Mouse (Mus musculus) heart, embryonic 15.5 days (tissue): Measurements from ENCODE around the gene Ppp2r5a. TPM values are rescaled to one million over a fixed set of nuclear protein-coding genes. Genes with fewer than 3 reads are reported as not detected.
A peak's percentile ranks its signal among the peaks of the same experiment; 100 is the strongest.

Source experiments
- ATAC-seq: fragments of 200-750 bp; cut with Nextera tagmentation; replicated peaks from 2 replicates; pipeline ENCODE4 v1.8.0; 2017; ENCODE audit warnings: low read depth, moderate TSS enrichment; ENCODE audit not compliant: insufficient number of reproducible peaks, insufficient read depth, low FRiP score
- H3K27ac ChIP-seq: fragments of 300-500 bp; sonication (generic); 2 replicates; pipeline ENCODE4 v1.5.1; 2015; ENCODE audit warnings: mild to moderate bottlenecking, inconsistent platforms
- H3K27me3 ChIP-seq: fragments of 300-500 bp; sonication (generic); 2 replicates; pipeline ENCODE4 v1.6.1; 2015; ENCODE audit warnings: inconsistent platforms
- H3K36me3 ChIP-seq: fragments of 300-500 bp; sonication (generic); 2 replicates; pipeline ENCODE4 v1.6.1; 2015; ENCODE audit warnings: mild to moderate bottlenecking, inconsistent platforms
- H3K4me1 ChIP-seq: fragments of 300-500 bp; sonication (generic); replicated peaks from 2 replicates; pipeline ENCODE4 v1.6.1; 2015; ENCODE audit warnings: inconsistent platforms
- H3K4me2 ChIP-seq: fragments of 300-500 bp; sonication (generic); 2 replicates; pipeline ENCODE4 v1.6.1; 2015; ENCODE audit warnings: inconsistent platforms, mild to moderate bottlenecking, moderate library complexity
- H3K4me3 ChIP-seq: fragments of 300-500 bp; sonication (generic); 2 replicates; pipeline ENCODE4 v1.5.1; 2015; ENCODE audit warnings: mild to moderate bottlenecking, inconsistent platforms
- H3K9ac ChIP-seq: fragments of 300-500 bp; sonication (generic); 2 replicates; pipeline ENCODE4 v1.6.1; 2015; ENCODE audit warnings: mild to moderate bottlenecking, inconsistent platforms
- H3K9me3 ChIP-seq: fragments of 300-500 bp; sonication (generic); replicated peaks from 2 replicates; pipeline ENCODE4 v1.6.1; 2016; ENCODE audit warnings: inconsistent platforms
- WGBS: fragments of 180-500 bp; shearing (Covaris S2); methylation state at CpG from one replicate; pipeline ENCODE4 v1.1.7; 2015; ENCODE audit warnings: mixed read lengths; 5-methylcytosine and 5-hydroxymethylcytosine counted together
- polyA plus RNA-seq: library from polyadenylated mRNA; unstranded; fragments of >200 nt; fragmentation: Nextera tagmentation; extraction: Ambion mirVana; gene quantifications from 2 replicates; pipeline ENCODE4 v1.2.1, GENCODE M21; 2015

Gene Ppp2r5a
- polyA plus RNA-seq, 1 experiment from 2014 or later = 31.1 TPM

DNA sequence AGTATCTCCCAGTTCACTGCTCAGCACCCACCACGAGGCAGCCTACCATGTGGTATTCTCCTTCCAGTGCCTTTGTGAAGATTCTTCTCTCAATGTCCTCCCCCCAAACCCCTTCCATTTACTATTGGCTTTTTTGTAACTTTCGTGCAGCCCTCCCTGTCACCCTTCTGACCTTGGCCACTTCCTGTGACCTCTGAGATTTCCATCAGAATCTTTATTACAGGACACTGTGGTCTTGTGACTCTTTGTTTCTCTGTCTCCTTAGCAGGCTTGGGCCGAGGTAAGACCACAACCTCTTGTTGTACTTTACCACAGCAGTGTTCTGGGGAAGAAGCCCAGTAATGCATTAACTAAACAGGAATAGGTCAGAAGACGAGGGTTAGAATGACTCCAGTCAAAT, 15.9 kb upstream of the Ppp2r5a start:
- ATAC-seq = no peak
- Histone ChIP-seq H3K4me2 (no peak overlapping the region), H3K9me3 (no peaks in the 10 kb centered on the region), H3K4me1 (peaks cover 30% of the 10 kb centered on the region), H3K27ac (0 out of 2 replicates have a peak overlapping the region, but pooled peaks have one; percentile 18), H3K9ac (no peak overlapping the region), H3K4me3 (no peak overlapping the region), H3K36me3 (no peaks in the 10 kb centered on the region), H3K27me3 (no peaks in the 10 kb centered on the region)
- 68% methylated on average over 4 of the region's 4 CpGs for WGBS

DNA sequence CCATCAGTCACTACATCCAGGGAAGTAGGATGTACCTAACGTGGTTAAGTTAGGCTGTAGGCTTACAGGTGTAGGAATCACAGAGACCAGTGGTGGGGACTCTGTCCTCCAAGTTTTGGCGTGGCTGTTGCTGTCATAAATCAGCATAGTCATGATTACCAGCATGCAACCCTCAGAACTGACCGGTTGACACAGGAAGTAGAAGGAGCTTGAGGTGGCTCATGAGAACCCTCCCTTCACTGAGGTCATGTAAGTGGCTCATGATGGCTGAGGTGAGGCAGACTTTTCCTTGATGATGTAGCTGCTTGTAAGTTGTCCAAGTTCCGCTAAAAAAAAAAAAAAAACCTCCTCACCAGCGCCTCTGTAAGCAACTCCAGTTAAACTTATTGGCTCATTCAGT, 14.0 kb upstream of the Ppp2r5a start:
- 72% methylated on average over 5 of the region's 5 CpGs for WGBS
- ATAC-seq = no peak
- Histone ChIP-seq H3K4me1 (peaks cover 27% of the 10 kb centered on the region), H3K9me3 (no peaks in the 10 kb centered on the region), H3K9ac (no peak overlapping the region), H3K27me3 (no peaks in the 10 kb centered on the region), H3K36me3 (no peaks in the 10 kb centered on the region), H3K4me2 (no peak overlapping the region), H3K27ac (no peak overlapping the region), H3K4me3 (no peak overlapping the region)

DNA sequence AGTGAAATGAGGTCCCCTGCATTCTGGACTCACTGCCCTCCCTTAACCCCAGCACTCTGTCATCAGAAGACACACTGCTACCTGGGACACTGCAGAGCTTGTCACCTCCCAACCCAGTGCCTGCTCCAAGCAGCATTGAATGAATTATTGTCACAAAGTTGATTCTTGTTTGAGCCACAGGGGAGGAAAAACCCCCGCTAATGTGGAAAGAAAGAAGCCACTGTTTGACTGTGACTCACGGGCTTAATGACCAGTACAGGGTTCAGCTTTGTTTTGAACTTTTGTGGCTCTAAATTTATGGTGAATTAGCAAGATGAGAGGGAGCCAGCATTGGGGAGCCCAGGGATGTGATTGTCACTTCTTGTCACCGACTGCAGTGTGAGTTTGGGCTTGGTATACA, 13.5 kb upstream of the Ppp2r5a start:
- Histone ChIP-seq H3K4me3 (no peak overlapping the region), H3K36me3 (no peaks in the 10 kb centered on the region), H3K27ac (no peak overlapping the region), H3K4me1 (peaks cover 23% of the 10 kb centered on the region), H3K27me3 (no peaks in the 10 kb centered on the region), H3K9ac (no peak overlapping the region), H3K4me2 (no peak overlapping the region), H3K9me3 (no peaks in the 10 kb centered on the region)
- ATAC-seq = no peak
- 42% methylated on average over 3 of the region's 3 CpGs for WGBS

DNA sequence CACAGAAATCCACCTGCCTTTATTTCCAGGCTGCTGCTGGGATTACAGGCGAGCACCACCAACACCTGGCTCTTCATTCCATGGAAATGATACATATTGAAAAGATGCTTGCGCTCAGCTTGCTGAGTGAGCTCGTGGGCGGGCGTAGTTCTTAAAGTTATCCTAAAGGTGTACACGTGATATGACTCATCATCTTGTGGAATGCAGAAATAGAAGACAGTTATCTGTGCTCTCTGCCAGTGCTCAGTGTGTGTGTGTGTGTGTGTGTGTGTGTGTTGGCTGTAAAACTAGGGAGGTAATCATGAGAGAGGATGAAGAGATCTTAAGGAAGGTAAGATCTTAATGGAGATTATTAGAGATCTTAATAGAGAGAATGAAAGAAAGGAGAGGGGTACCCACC, 11.4 kb upstream of the Ppp2r5a start:
- 65% methylated on average over 6 of the region's 6 CpGs for WGBS
- Histone ChIP-seq H3K4me1 (peaks cover 9% of the 10 kb centered on the region), H3K27me3 (no peaks in the 10 kb centered on the region)

DNA sequence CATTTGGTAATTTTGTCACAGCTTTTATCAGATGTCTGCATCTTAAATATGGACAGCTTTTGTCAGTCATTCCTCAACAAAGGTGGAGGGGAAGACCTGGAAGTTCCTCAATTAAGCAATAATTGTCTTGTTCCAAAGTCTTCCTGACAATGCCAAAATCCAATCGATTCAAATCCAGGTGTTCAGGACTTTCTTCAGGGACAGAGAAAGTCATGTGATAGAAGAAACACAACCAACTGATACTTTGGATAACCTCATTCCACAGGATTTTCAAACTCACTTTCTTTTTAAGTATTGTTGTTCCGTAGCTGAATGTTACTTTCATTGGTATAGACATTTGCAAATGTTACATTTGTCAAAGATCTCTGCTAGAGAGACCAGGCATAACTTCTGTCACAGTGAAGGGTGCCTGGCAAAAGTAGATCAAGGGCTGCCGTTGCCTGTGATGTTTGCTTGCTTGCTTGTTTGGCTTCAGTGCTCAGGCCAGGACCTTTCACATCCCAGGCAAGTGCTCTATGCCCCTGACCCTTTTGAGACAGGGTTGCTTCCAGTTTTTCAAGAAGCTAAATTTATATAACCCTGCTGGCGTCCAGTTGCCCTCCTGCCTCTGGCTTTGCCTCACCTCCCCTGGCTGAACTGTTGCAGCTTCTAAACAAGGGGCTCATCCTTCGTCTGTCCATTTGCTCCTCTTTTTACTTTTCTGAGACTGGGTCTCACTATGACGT, 10.8 kb upstream of the Ppp2r5a start:
- no peak overlapping the region for H3K4me3 ChIP-seq
- no peak overlapping the region for H3K9ac ChIP-seq
- H3K36me3 ChIP-seq = no peaks in the 10 kb centered on the region
- H3K9me3 ChIP-seq = no peaks in the 10 kb centered on the region
- ATAC-seq = no peak
- no peak overlapping the region for H3K27ac ChIP-seq
- H3K4me1 ChIP-seq = peaks cover 5% of the 10 kb centered on the region
- no peaks in the 10 kb centered on the region for H3K27me3 ChIP-seq
- WGBS = 50% methylated on average over 6 of the region's 6 CpGs
- H3K4me2 ChIP-seq = no peak overlapping the region

More for the DNA sequence above, 11.4 kb upstream of the Ppp2r5a start:
- Histone ChIP-seq H3K9ac (no peak overlapping the region), H3K4me2 (no peak overlapping the region), H3K27ac (no peak overlapping the region), H3K36me3 (no peaks in the 10 kb centered on the region), H3K9me3 (no peaks in the 10 kb centered on the region), H3K4me3 (no peak overlapping the region)
- ATAC-seq = no peak

DNA sequence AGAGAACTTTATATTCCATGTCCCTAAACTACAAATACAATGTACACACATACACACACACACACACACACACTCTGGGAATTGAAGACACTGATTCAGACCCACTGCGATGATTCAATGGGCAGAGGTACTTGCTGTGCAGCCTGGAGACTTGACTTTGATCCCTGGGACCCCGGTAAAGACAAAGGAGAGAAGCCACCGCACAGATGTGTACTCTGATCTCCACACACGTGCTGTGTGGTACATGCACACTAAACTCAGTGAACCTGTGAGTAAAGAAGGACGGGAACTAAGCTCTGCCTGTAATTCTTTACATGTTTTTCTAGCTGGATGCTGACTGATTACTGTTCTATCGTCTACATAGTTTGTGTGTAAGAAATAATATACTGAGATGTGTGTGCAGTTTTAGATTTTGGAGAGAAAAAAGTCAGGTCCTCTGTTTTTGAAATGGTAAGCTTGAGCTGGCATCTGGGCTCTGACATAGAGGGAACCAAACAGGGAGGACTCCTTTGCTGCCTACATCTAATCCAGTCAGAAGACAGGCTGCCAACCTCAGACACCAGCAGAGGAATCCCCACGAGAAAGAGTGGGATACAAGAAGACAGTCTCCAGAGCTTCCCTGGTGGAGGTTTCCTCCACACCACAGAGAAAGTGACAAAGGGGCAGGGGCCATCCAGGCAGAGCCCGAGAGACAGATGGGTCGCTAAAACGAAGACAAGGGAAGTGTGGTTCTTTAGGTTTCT, 7.4 kb upstream of the Ppp2r5a start:
- 56% methylated on average over 10 of the region's 10 CpGs for WGBS
- Histone ChIP-seq H3K27ac (no peak overlapping the region), H3K27me3 (no peaks in the 10 kb centered on the region), H3K9ac (no peak overlapping the region), H3K9me3 (no peaks in the 10 kb centered on the region), H3K4me3 (no peak overlapping the region), H3K4me1 (0 out of 2 replicates have a peak, but pooled peaks cover 2% of the 10 kb centered on the region), H3K4me2 (0 out of 2 replicates have a peak overlapping the region, but pooled peaks have one; percentile 13), H3K36me3 (no peaks in the 10 kb centered on the region)
- no peak for ATAC-seq

DNA sequence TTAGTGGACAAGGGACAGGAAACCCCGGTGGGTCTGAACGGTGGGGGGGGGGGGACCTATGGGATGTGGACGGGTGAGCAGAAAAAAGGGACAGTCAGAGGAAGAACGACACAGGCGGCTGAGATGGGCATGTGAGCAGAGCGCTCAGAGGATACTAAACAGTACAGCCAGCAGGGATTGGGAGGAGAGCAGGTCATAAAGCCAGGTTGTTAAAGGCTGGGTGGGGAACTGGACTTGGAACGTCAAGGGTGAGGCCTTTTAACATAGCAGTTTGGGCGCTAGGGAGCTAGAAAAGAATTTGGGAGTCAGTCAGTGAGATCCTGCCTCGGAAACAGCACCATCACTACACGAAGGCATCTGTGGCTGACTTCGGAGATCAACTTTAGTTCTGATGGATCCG, 4.2 kb upstream of the Ppp2r5a start:
- H3K36me3 ChIP-seq = no peaks in the 10 kb centered on the region
- H3K9ac ChIP-seq = no peak overlapping the region
- no peak overlapping the region for H3K27ac ChIP-seq
- no peak overlapping the region for H3K4me2 ChIP-seq
- 53% methylated on average over 12 of the region's 12 CpGs for WGBS
- H3K9me3 ChIP-seq = no peaks in the 10 kb centered on the region
- H3K4me1 ChIP-seq = peaks cover 8% of the 10 kb centered on the region; the same call in 1 of the 2 replicates
- H3K4me3 ChIP-seq = no peak overlapping the region
- ATAC-seq = no peak
- H3K27me3 ChIP-seq = no peaks in the 10 kb centered on the region

DNA sequence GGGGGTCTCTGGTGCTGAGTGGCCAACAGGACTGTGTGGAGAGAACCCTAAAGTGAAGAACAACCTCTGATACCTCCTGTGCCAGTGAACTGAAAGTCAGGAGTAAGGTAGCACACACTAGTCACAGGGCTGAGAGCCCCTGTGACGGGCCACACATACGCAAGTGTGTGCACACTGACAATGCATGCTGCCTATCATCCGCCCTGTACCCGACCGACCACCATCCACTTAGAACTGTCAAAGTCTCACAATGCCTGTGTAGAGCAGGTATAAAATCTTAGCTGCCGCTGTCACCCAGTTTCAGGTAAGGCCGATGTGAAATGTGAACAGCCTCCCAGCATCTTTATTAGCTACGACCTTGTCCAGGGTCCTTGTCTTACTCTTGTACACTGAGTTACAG, 3.4 kb upstream of the Ppp2r5a start:
- H3K9me3 ChIP-seq = no peaks in the 10 kb centered on the region
- no peaks in the 10 kb centered on the region for H3K27me3 ChIP-seq
- H3K9ac ChIP-seq = no peak overlapping the region
- no peaks in the 10 kb centered on the region for H3K36me3 ChIP-seq
- 75% methylated on average over 8 of the region's 8 CpGs for WGBS
- no peak for ATAC-seq
- H3K4me2 ChIP-seq = no peak overlapping the region
- H3K4me1 ChIP-seq = peaks cover 8% of the 10 kb centered on the region; the same call in 1 of the 2 replicates
- no peak overlapping the region for H3K4me3 ChIP-seq
- no peak overlapping the region for H3K27ac ChIP-seq

DNA sequence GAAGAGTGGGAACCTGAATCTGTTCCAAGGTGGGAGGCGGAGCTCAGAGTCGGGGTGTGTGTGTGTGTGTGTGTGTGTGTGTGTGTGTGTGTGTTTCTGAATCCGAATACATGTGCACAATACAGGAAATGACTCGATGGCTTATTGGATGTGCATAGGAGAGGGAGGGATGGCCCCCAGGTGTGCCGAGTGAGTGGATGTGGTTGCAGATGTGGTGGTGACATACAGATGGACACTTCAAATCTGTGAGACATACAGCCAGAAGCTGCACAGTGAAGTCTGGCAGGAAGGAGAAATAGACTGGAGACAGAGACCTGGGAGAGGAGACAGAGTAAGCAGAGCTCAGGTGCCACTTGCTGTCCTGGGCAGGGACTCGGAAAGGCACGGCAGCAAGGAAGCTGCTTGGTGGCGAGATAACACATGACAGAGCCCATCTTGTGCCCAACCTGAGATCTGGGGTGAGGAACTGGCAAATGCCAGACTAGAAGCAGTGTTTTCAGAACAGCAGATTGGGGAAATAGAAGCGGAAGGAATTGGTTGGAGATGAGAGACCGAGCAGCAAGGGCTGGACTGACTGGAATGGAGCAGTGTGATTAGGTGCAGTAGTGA, 1.8 kb upstream of the Ppp2r5a start:
- Histone ChIP-seq H3K36me3 (no peaks in the 10 kb centered on the region), H3K9ac (no peak overlapping the region), H3K4me1 (peaks cover 6% of the 10 kb centered on the region; the same call in 1 of the 2 replicates), H3K4me2 (no peak overlapping the region), H3K27ac (no peak overlapping the region), H3K9me3 (no peaks in the 10 kb centered on the region), H3K4me3 (no peak overlapping the region), H3K27me3 (no peaks in the 10 kb centered on the region)
- whole genome bisulfite sequencing = 76% methylated on average over 10 of the region's 10 CpGs
- no peak for ATAC-seq

DNA sequence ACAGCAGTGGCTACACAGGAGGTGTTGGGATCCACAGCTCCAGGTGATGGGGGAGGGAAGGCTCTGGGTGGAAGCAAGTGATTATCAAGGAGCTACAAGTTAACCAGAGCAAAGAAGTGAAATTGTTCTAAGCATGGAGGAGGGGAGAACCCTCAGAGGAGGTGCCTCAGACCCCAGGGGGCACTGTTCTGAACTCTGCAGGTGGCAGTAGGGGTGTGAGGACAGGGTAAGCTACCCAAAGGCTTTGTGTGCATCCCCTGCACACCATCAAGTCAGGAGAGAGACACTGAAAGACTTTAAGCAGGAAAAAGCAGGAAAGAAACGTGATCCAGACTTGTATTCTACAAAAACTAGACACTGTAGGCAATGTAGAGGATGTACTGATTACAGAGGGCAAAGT, 1.2 kb upstream of the Ppp2r5a start:
- H3K4me3 ChIP-seq = no peak overlapping the region
- H3K4me2 ChIP-seq = no peak overlapping the region
- no peaks in the 10 kb centered on the region for H3K36me3 ChIP-seq
- no peak overlapping the region for H3K9ac ChIP-seq
- H3K4me1 ChIP-seq = peaks cover 6% of the 10 kb centered on the region; the same call in 1 of the 2 replicates
- H3K27me3 ChIP-seq = no peaks in the 10 kb centered on the region
- no peak overlapping the region for H3K27ac ChIP-seq
- no peaks in the 10 kb centered on the region for H3K9me3 ChIP-seq
- WGBS = 48% methylated on average over 1 of the region's 1 CpGs
- ATAC-seq = no peak

DNA sequence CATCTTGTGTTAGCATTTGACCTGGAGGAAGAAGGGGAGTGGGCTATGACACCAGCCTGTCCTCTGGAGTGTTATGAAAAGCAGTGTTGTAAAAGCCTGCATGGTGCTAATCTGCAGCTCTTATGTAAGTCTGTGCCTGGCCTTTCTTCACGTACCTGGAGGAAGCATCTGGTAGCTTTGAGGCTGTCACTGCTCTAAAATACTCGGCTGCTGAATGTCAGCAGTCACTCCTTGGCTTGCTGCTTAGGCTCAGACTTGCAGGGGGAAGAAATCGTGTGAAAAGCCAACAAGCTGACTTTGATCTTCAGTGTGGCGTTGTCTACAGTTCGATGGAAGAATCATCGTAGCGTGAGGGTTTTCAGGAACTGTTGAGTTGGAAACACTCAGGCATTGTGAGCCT, 566 bp downstream of the Ppp2r5a start:
- H3K9ac ChIP-seq = no peak overlapping the region
- WGBS = 16% methylated on average over 7 of the region's 7 CpGs
- no peaks in the 10 kb centered on the region for H3K9me3 ChIP-seq
- no peak for ATAC-seq
- H3K27me3 ChIP-seq = no peaks in the 10 kb centered on the region
- H3K36me3 ChIP-seq = no peaks in the 10 kb centered on the region
- H3K27ac ChIP-seq = no peak overlapping the region
- no peak overlapping the region for H3K4me2 ChIP-seq
- peaks cover 9% of the 10 kb centered on the region; the same call in 1 of the 2 replicates for H3K4me1 ChIP-seq
- no peak overlapping the region for H3K4me3 ChIP-seq
